Mouse (Mus musculus) 3T3-L1 (cell line): ENCODE data around the gene Srp68.
A peak's percentile ranks its signal among the peaks of the same experiment; 100 is the strongest.

Experiments used
- DNase-seq: peaks from one replicate; pipeline ENCODE4 v3.0.0-alpha.2; 2015; ENCODE audit warnings: low read depth, low spot score

Gene Srp68

GRCm38 (mm10) chr11:116209257-116209656 lies 64.8 kb downstream of the Srp68 start:
- DNase-seq: no peak

GRCm38 (mm10) chr11:116208660-116209059 lies 65.4 kb downstream of the Srp68 start:
- DNase-seq: no peak

- DNase-seq: no peak
Measured at GRCm38 (mm10) chr11:116206678-116207077, 67.3 kb downstream of the Srp68 start.

GRCm38 (mm10) chr11:116203150-116203549 lies 70.9 kb downstream of the Srp68 start:
- no peak for DNase-seq

- DNase-seq: no peak
Measured at GRCm38 (mm10) chr11:116201151-116201550, 72.9 kb downstream of the Srp68 start.

DNA sequence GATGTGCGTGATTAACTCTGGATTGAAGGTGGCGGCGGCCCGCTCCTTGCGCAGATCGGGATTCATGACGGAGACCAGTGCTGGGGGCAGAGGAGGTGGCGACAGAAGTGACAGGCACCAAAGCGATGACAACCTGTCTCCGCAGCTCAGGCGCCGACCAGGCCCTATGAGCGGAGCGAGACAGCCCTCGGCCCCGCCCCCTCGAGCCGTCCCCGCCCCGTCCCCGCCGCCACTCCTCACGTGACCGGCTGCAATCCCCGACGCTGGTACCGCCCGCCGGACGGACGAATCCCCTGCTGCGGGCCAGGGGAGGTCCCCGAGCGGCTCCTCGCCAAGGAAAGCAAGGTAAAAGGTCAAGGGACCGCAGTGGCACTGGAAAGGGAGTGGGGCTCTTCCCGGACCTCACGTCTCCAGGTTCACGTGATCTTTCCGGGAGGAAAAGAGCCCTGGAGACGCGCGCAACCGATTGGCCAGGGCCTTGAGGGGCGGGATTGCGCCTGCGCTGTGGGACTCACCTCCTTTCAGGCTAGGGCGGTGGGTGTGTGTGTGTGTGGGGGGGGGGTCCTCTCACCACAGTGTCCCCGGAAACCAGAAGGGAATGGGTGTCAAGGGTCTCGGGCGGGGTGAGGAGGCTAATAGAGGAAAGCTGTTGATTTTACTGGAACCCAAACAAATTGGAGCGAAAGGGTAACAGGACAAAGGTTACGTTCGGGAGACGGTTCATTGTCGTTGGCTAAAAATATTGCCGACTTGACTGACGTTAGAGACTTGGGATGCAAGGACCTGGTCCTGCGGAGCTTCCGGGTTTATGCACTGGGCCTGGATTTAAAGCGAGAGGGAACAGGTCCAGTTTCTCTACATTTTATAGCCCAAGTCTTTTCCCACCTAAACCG lies 75.1 kb downstream of the Srp68 start, which contains the start of the genes Ten1 and Acox1:
Ten1 (plus strand) TSS at position 217 of the 893 bp plus-strand sequence.
Acox1 (minus strand) TSS at position 407 of the 893 bp plus-strand sequence.
- DNase-seq: peak; percentile 97

DNA sequence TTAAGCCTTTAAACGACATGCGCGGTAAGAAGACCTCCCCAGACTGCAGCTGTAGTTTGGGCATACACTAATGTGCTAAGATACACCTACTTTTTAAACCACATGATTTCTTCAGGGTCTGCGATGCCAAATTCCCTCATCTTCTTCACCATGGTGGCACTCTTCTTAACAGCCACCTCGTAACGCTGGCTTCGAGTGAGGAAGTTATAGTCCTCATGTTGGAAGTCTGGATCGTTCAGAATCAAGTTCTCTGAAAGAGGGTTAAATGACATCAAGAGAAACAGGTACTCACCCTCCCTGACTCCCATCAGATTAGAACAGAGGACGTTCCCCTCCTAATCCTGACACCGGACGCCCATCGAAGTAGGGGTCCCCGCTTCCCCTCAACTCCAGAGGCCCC lies 75.9 kb downstream of the Srp68 start:
- peak; percentile 36 for DNase-seq

GRCm38 (mm10) chr11:116197584-116197906 lies 76.5 kb downstream of the Srp68 start:
- DNase-seq: no peak

GRCm38 (mm10) chr11:116196866-116197583 lies 77.0 kb downstream of the Srp68 start:
- DNase-seq: no peak

GRCm38 (mm10) chr11:116196336-116196735 lies 77.7 kb downstream of the Srp68 start:
- DNase-seq: no peak

GRCm38 (mm10) chr11:116195252-116195651 lies 78.8 kb downstream of the Srp68 start:
- peak; percentile 44 for DNase-seq
